Mouse (Mus musculus) liver, postnatal 0 days (tissue): ENCODE data around the gene Mecom.

ENCODE experiments used
- CTCF ChIP-seq: sonication (generic); IDR thresholded peaks from 2 replicates; pipeline ENCODE4 v1.5.1; 2016; ENCODE audit warnings: antibody characterized with exemption, low read depth
- EP300 ChIP-seq: IDR thresholded peaks from 2 replicates; pipeline ENCODE4 v1.6.1; 2016; ENCODE audit warnings: antibody characterized with exemption, low read depth, mild to moderate bottlenecking

- no peak for TF ChIP-seq CTCF
- no peak for TF ChIP-seq EP300
These were observed 148.9 kb downstream of the Mecom start for GRCm38 (mm10) chr3:30398911-30399310.
